Mouse (Mus musculus) lung, embryonic 15.5 days (tissue): ENCODE measurements at regions not wholly inside any gene's neighbourhood (a gene's known extent, or its start where the extent isn't known, plus 50 kb on each side); places are given as distances from the start of the nearest gene placed in this dataset.
"Not testable (repeated sequence)": the region's sequence is repeated elsewhere in the genome, so short reads cannot be mapped to it uniquely, and the experiment has no call there.

ENCODE experiments used
- ATAC-seq: fragments of 200-750 bp; cut with Nextera tagmentation; 2 replicates; pipeline ENCODE4 v1.8.0; 2017; ENCODE audit warnings: moderate number of reproducible peaks, borderline replicate concordance; ENCODE audit not compliant: low FRiP score, low TSS enrichment; ENCODE audit errors: extremely low read depth
- H3K27ac ChIP-seq: fragments of 300-500 bp; sonication (generic); 2 replicates; pipeline ENCODE4 v1.5.1; 2015; ENCODE audit warnings: moderate library complexity, mild to moderate bottlenecking, inconsistent platforms
- H3K27me3 ChIP-seq: fragments of 300-500 bp; sonication (generic); 2 replicates; pipeline ENCODE4 v1.6.1; 2015; ENCODE audit warnings: inconsistent platforms
- H3K36me3 ChIP-seq: fragments of 300-500 bp; sonication (generic); 2 replicates; pipeline ENCODE4 v1.6.1; 2015; ENCODE audit warnings: inconsistent platforms
- H3K4me1 ChIP-seq: fragments of 300-500 bp; sonication (generic); 2 replicates; pipeline ENCODE4 v1.6.1; 2015; ENCODE audit warnings: inconsistent platforms
- H3K4me2 ChIP-seq: fragments of 300-500 bp; sonication (generic); 2 replicates; pipeline ENCODE4 v1.6.1; 2015; ENCODE audit warnings: inconsistent platforms, mild to moderate bottlenecking, moderate library complexity
- H3K4me3 ChIP-seq: fragments of 300-500 bp; sonication (generic); 2 replicates; pipeline ENCODE4 v1.5.1; 2015; ENCODE audit warnings: mild to moderate bottlenecking, inconsistent platforms
- H3K9ac ChIP-seq: fragments of 300-500 bp; sonication (generic); 2 replicates; pipeline ENCODE4 v1.6.1; 2015; ENCODE audit warnings: inconsistent platforms
- H3K9me3 ChIP-seq: fragments of 300-500 bp; sonication (generic); 2 replicates; pipeline ENCODE4 v1.6.1; 2016; ENCODE audit warnings: inconsistent platforms
- WGBS: fragments of 180-500 bp; shearing (Covaris S2); methylation state at CpG from one replicate; pipeline ENCODE4 v1.1.7; 2015; 5-methylcytosine and 5-hydroxymethylcytosine counted together

DNA sequence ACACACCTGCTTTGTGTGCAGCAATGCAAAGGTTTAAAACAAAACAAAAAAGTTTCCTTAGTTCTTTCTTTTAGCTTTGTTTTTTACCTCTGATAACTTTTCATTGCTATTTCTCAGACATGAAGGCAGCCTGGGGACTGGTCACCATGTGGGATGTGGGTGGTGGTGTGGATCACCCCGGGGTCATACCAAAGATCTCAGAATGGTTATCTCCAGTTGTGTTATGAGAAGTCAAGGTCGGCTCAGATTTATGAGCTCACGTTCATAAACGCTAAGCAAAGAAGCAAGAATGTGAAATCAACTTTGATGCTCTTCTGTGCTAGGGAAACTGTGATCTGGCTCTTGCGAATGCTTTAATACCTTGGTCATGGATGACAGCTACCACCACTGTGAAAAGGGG lies 102.3 kb upstream of the Map3k1 start:
- Histone ChIP-seq H3K4me2 (no peak overlapping the region), H3K27me3 (no peaks in the 10 kb centered on the region)
- ATAC-seq = no peak

DNA sequence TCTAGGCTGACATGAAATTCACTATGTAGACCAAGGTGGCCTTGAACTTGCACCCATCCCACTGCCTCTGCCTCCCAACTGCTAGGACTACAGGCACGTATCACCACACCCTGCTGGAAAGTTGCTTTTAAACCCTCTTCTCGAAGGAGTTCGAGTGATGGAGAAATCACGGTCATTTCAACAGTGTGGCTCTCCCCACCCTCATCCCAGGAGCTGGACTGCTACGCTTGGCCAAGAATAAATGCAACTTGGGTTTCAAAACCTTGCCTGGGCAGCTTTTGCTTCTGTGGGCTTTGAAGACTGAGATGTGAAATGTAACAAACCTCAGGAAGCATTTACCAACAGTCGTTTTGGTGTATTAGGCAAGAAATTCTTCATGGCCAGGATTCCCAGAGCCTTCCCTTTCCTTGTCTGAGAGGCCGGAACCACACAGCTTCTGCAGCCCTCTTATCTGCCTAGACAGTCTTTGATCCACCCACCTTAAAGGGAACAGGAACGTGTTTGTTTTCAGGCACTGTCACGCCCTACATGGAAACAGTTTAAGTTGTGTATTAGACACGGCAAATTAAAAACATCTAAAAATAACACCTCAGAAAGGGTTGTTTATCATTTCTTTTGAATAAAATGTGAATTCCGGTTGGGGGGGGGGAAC lies 103.0 kb upstream of the Map3k1 start:
- no peak overlapping the region for H3K27ac ChIP-seq
- H3K4me2 ChIP-seq = no peak overlapping the region
- no peaks in the 10 kb centered on the region for H3K4me1 ChIP-seq
- H3K36me3 ChIP-seq = no peaks in the 10 kb centered on the region
- H3K27me3 ChIP-seq = no peaks in the 10 kb centered on the region
- H3K9ac ChIP-seq = no peak overlapping the region
- no peak overlapping the region for H3K4me3 ChIP-seq
- 65% methylated on average over 11 of the region's 11 CpGs for WGBS
- ATAC-seq = no peak
- no peaks in the 10 kb centered on the region for H3K9me3 ChIP-seq

More for the DNA sequence above, 102.3 kb upstream of the Map3k1 start:
- H3K9me3 ChIP-seq = no peaks in the 10 kb centered on the region
- H3K4me3 ChIP-seq = no peak overlapping the region
- WGBS = 88% methylated on average over 5 of the region's 5 CpGs
- H3K36me3 ChIP-seq = no peaks in the 10 kb centered on the region
- H3K4me1 ChIP-seq = no peaks in the 10 kb centered on the region
- H3K9ac ChIP-seq = no peak overlapping the region
- no peak overlapping the region for H3K27ac ChIP-seq

DNA sequence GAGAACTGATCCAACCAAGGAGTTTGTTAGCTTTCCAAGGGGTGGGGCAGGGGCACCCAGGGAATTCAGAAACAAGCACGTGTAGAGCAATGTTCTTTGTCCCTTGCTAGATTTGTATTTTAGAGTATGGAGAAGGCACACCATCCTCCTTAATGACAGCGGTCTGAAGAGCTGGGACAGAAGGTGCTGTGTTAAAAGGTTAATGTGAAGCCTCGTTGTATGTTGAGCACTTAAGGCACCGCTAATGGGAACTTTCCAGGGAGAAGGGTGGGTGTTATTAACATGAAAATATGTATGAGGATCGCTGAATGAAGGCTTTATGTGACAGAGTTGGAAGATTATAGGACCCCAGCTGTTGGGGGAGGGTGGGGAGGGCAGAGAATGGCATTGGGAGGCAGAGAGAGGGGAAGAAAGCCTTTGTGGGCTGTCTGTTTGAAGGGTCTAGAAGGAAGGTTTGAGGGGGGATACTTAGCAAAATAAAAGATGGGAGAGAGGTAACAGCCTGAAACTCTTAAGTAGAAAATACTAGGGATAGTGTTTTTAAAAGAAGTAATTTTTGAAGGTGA lies 105.6 kb upstream of the Map3k1 start:
- H3K27me3 ChIP-seq = no peaks in the 10 kb centered on the region
- ATAC-seq = no peak
- H3K4me1 ChIP-seq = no peaks in the 10 kb centered on the region
- H3K27ac ChIP-seq = no peak overlapping the region
- no peak overlapping the region for H3K4me2 ChIP-seq
- H3K36me3 ChIP-seq = no peaks in the 10 kb centered on the region
- WGBS = 39% methylated on average over 5 of the region's 5 CpGs
- no peaks in the 10 kb centered on the region for H3K9me3 ChIP-seq
- no peak overlapping the region for H3K9ac ChIP-seq
- no peak overlapping the region for H3K4me3 ChIP-seq

DNA sequence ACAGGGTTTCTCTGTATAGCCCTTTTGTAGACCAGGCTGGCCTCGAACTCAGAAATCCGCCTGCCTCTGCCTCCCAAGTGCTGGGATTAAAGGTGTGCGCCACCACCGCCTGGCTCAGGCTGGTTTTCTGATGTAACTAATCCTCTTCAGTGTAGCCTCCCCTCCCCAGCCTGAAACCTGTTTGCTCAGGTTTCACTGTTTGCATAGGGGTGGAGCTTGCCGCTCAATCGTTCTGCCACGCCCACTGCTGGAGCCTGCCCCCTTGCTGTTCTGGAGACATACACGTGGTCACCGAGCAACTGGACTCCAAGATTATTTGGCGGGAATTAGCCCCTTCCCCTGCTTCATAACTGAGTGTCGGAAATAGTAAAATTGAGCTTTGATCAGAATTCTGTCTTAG lies 110.6 kb upstream of the Map3k1 start:
- H3K27me3 ChIP-seq, H3K4me3 ChIP-seq, H3K9ac ChIP-seq, H3K9me3 ChIP-seq, H3K4me1 ChIP-seq, H3K27ac ChIP-seq, H3K4me2 ChIP-seq, H3K36me3 ChIP-seq, ATAC-seq: not testable (repeated sequence)
- WGBS = 61% methylated on average over 11 of the region's 11 CpGs

DNA sequence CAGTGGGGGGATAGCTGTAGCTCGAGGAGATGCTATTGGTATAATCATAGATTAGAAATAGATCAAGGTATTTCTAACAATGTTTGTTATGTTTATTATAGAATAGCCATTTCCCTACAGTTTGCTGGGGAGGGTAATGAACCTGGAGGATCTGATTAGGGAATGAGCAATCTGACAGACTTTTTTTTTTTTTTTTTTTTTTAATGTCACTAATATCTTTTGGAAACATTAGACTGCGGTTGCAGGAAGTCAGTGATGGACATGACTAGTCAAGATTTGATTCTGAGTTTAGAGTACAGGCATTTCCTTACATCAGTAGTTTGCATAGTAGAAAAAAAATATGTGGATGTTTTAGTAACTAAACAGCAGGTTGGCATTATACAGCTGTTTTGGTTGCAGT lies 111.7 kb upstream of the Map3k1 start:
- no peak for ATAC-seq
- Histone ChIP-seq H3K4me2 (no peak overlapping the region), H3K9ac (no peak overlapping the region), H3K27me3 (no peaks in the 10 kb centered on the region), H3K4me1 (no peaks in the 10 kb centered on the region), H3K4me3 (no peak overlapping the region), H3K36me3 (no peaks in the 10 kb centered on the region), H3K27ac (no peak overlapping the region), H3K9me3 (peaks cover 8% of the 10 kb centered on the region; the same call in 1 of the 2 replicates)
- WGBS = 77% methylated on average over 2 of the region's 2 CpGs

DNA sequence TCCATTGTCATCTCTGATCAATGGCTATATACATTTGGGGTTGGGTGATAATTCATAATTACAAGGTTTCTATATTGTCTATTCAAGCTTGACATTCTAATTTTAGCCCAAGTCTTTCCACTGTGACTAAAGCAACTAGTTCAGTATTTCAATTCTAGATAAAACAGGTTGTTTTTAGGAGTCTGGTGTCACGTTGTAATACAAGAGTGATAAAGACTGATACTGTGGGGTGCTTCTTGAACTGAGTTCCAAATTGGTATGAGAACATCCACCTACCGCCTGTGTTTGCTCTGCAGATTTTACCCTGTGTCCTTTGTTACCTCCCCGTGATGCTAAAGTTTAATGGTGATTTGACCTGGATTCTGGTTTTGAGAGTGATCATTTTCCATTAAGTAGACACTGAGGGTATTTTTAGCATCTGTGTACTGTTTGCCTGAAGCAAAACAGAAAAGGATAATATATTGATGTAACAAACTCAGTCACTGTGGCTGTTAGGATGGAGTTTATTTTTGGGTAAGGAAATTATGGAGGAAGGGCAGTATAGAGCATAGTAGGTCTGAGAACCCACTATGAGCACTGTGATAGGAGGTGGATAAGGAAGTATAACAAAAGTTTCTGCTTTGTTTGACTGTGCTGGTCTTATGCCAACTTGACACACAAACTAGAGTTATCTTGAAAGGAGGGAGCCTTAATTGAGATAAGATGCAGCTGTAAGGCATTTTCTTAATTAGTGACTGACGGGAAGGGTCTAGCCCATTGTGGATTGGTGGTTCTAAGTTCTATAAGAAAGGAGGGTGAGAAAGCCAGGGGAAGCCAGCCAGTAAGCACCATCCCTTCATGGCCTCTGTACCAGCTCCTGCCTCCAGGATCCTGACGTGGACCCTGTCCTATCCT lies 112.6 kb upstream of the Map3k1 start:
- ATAC-seq = no peak
- Histone ChIP-seq H3K36me3 (no peaks in the 10 kb centered on the region), H3K9ac (no peak overlapping the region), H3K27me3 (no peaks in the 10 kb centered on the region), H3K4me2 (no peak overlapping the region), H3K4me3 (no peak overlapping the region), H3K4me1 (no peaks in the 10 kb centered on the region), H3K27ac (no peak overlapping the region), H3K9me3 (peaks cover 8% of the 10 kb centered on the region; the same call in 1 of the 2 replicates)
- WGBS = 85% methylated on average over 5 of the region's 5 CpGs

DNA sequence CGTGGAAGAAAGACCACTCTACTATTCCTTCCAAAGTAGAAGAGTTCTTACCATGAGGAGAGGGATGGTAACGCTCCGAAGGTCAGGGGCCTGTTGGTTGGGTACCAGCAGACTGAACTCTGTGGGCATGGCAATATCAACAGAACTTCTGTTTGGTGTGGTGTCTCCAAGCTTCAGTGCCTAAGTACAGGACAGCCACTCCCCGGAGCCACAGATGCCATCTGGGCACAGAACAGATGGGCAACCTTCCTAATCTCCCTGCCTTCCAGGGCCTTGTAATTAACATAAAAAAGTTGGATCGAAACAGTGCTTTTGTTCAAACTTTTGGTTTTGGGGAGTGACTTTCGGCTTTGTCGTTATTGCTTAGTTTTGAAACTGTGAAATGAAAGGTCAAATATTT lies 116.6 kb upstream of the Map3k1 start:
- Histone ChIP-seq H3K4me1 (peaks cover 8% of the 10 kb centered on the region; the same call in 1 of the 2 replicates), H3K4me2 (no peak overlapping the region), H3K36me3 (no peaks in the 10 kb centered on the region), H3K9ac (no peak overlapping the region), H3K9me3 (peaks cover 8% of the 10 kb centered on the region; the same call in 1 of the 2 replicates), H3K27me3 (no peaks in the 10 kb centered on the region), H3K4me3 (no peak overlapping the region), H3K27ac (no peak overlapping the region)
- ATAC-seq = no peak
- WGBS = 91% methylated on average over 7 of the region's 7 CpGs

DNA sequence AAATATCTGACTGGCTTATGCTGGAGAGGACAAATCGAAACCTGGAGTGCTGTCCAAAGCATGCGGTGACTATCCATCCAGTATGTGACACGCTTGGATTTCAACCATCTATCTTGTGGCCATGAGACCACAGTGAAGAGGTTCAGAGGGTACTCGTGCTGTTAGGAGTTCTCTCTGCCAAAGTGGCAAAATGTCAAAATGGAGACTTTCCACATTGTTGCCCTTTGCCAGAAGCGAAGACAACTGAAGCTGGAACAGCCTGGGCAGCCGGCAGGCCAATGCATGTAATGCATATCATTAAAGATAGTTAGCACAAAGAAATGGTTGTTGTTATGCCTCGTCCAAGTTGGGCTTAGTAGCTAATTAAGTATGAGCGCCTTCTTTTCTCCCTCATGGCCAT lies 118.0 kb upstream of the Map3k1 start:
- H3K36me3 ChIP-seq = no peaks in the 10 kb centered on the region
- peaks cover 8% of the 10 kb centered on the region; the same call in 1 of the 2 replicates for H3K4me1 ChIP-seq
- H3K4me2 ChIP-seq = no peak overlapping the region
- ATAC-seq = no peak
- no peak overlapping the region for H3K27ac ChIP-seq
- peaks cover 6% of the 10 kb centered on the region; the same call in 1 of the 2 replicates for H3K9me3 ChIP-seq
- WGBS = 80% methylated on average over 8 of the region's 8 CpGs
- no peaks in the 10 kb centered on the region for H3K27me3 ChIP-seq
- no peak overlapping the region for H3K4me3 ChIP-seq
- H3K9ac ChIP-seq = no peak overlapping the region

DNA sequence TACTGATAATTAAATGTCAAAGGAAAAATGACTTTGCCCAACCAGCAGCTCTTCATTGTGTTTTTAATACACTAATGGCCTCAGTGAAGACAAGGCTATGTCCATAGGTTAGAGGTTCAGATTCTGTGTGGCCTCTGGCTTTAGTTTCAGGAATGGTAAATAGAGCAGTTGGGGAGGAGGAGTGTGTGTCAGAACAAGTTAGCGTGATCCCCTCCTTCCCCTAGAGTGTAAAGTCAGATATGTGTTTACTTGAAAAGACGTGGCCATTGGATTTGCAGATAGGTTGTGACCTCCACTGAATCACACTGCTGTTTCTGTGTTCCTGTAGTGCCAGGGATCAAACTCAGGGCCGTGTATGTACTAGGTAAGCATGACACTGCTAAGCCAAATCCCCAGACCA lies 118.7 kb upstream of the Map3k1 start:
- no peaks in the 10 kb centered on the region for H3K36me3 ChIP-seq
- H3K9me3 ChIP-seq = no peaks in the 10 kb centered on the region
- no peak overlapping the region for H3K4me3 ChIP-seq
- H3K4me2 ChIP-seq = no peak overlapping the region
- no peak for ATAC-seq
- H3K4me1 ChIP-seq = peaks cover 8% of the 10 kb centered on the region; the same call in 1 of the 2 replicates
- no peaks in the 10 kb centered on the region for H3K27me3 ChIP-seq
- H3K27ac ChIP-seq = no peak overlapping the region
- no peak overlapping the region for H3K9ac ChIP-seq
- WGBS = 51% methylated on average over 3 of the region's 3 CpGs

DNA sequence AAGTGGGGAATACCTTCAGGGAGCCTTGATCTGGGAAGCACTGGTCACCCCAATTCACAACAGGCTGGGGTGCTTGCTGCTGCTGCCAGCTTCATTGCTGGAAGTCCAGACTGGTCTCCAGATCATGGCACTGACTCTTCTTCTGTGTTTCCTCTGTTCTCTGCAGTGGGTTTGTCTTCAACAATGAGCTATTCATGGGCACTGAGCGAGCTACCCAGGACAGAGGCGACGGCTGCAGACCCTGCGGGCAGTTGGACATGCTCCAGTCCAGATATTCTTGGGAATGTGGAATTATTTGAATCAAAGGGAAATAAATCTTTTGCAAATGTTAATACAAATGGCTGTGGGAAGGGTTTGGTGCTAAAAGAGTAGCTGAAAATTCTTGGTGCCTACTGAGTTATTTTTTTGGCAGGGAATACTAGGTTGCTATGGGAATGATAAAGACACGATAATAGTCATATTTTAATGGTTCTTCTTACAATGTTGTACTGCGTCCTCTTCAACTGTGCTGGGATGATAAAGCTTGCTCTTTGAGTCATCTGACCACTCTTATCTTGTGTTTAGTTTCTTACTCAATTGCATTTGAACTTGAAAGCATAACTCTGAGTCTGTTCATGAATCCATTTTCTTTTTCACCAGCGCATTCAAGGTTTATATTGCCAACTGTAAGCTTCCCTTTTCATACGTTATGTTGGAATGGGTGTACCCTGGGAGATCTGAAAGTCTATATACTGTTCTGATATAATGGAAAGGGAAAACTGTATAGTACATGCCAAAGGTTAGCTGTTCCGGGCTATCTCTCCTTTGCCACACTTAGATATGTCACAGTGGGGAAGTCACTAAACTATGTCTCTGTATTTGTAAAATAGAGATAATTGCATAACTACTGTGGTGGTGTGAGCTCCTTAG lies 120.1 kb upstream of the Map3k1 start:
- Histone ChIP-seq H3K27ac (no peak overlapping the region), H3K4me3 (no peak overlapping the region), H3K9me3 (no peaks in the 10 kb centered on the region), H3K27me3 (no peaks in the 10 kb centered on the region), H3K9ac (no peak overlapping the region), H3K4me2 (no peak overlapping the region), H3K36me3 (no peaks in the 10 kb centered on the region), H3K4me1 (peaks cover 13% of the 10 kb centered on the region; the same call in 1 of the 2 replicates)
- 54% methylated on average over 9 of the region's 9 CpGs for WGBS
- ATAC-seq = no peak

DNA sequence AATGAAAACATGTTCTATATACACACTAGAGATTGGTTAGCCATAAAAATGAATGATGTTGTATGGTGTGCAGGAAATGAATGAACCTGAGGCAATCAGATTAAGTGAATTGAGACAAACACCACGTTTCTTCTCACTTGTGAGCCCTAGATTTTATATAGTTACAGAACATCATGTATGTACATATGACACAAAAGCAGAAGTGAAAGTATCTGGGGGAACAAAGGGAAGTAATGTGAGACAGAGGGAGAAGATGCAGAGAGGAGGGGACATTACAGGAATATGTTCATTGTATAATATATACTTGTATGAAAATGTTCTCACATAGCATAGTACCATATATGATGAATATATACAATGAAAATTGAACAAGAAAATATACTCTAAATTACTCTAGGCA lies 121.1 kb upstream of the Map3k1 start:
- H3K4me3 ChIP-seq = no peak overlapping the region
- H3K36me3 ChIP-seq = no peaks in the 10 kb centered on the region
- H3K9me3 ChIP-seq = no peaks in the 10 kb centered on the region
- H3K9ac ChIP-seq = no peak overlapping the region
- WGBS = 65% methylated on average over 1 of the region's 1 CpGs
- H3K27ac ChIP-seq = no peak overlapping the region
- no peak overlapping the region for H3K4me2 ChIP-seq
- no peak for ATAC-seq
- H3K27me3 ChIP-seq = no peaks in the 10 kb centered on the region
- H3K4me1 ChIP-seq = peaks cover 13% of the 10 kb centered on the region; the same call in 1 of the 2 replicates
